Mouse (Mus musculus) midbrain, embryonic 13.5 days (tissue): ENCODE results near the gene Asgr1. TPM values are rescaled to one million over a fixed set of nuclear protein-coding genes. Genes with fewer than 3 reads are reported as not detected.

Source experiments
- ATAC-seq: fragments of 200-750 bp; cut with Nextera tagmentation; 2 replicates; pipeline ENCODE4 v1.8.0; 2017; ENCODE audit warnings: mild to moderate bottlenecking, moderate TSS enrichment, moderate library complexity
- H3K27ac ChIP-seq: fragments of 300-500 bp; sonication (generic); 2 replicates; pipeline ENCODE4 v1.5.1; 2015; ENCODE audit warnings: inconsistent platforms, mild to moderate bottlenecking, moderate library complexity
- H3K27me3 ChIP-seq: fragments of 300-500 bp; sonication (generic); 2 replicates; pipeline ENCODE4 v1.6.1; 2015; ENCODE audit warnings: mild to moderate bottlenecking, inconsistent platforms
- H3K36me3 ChIP-seq: fragments of 300-500 bp; sonication (generic); 2 replicates; pipeline ENCODE4 v1.6.1; 2015; ENCODE audit warnings: mild to moderate bottlenecking, inconsistent platforms
- H3K4me1 ChIP-seq: fragments of 300-500 bp; sonication (generic); replicated peaks from 2 replicates; pipeline ENCODE4 v1.6.1; 2015; ENCODE audit warnings: inconsistent platforms
- H3K4me2 ChIP-seq: fragments of 300-500 bp; sonication (generic); replicated peaks from 2 replicates; pipeline ENCODE4 v1.6.1; 2015; ENCODE audit warnings: moderate library complexity, mild to moderate bottlenecking, inconsistent platforms
- H3K4me3 ChIP-seq: fragments of 300-500 bp; sonication (generic); replicated peaks from 2 replicates; pipeline ENCODE4 v1.5.1; 2015; ENCODE audit warnings: mild to moderate bottlenecking, inconsistent platforms
- H3K9ac ChIP-seq: fragments of 300-500 bp; sonication (generic); replicated peaks from 2 replicates; pipeline ENCODE4 v1.6.1; 2015; ENCODE audit warnings: mild to moderate bottlenecking, inconsistent platforms
- H3K9me3 ChIP-seq: fragments of 300-500 bp; sonication (generic); 2 replicates; pipeline ENCODE4 v1.6.1; 2016; ENCODE audit warnings: mild to moderate bottlenecking, inconsistent platforms
- WGBS: fragments of 180-500 bp; shearing (Covaris S2); methylation state at CpG from one replicate; pipeline ENCODE4 v1.1.7; 2015; 5-methylcytosine and 5-hydroxymethylcytosine counted together
- polyA plus RNA-seq: library from polyadenylated mRNA; unstranded; fragments of >200 nt; fragmentation: Nextera tagmentation; extraction: Ambion mirVana; gene quantifications from 2 replicates; pipeline ENCODE4 v1.2.1, GENCODE M21; 2015

The Asgr1 gene
- polyA plus RNA-seq, 1 experiment from 2014 or later: 0.97 TPM

- 29% methylated on average over 7 of the region's 7 CpGs for WGBS
- peaks cover 13% of the 10 kb centered on the region for H3K36me3 ChIP-seq
Measured at GRCm38 (mm10) chr11:70017199-70017767, 36.6 kb upstream of the Asgr1 start.

DNA sequence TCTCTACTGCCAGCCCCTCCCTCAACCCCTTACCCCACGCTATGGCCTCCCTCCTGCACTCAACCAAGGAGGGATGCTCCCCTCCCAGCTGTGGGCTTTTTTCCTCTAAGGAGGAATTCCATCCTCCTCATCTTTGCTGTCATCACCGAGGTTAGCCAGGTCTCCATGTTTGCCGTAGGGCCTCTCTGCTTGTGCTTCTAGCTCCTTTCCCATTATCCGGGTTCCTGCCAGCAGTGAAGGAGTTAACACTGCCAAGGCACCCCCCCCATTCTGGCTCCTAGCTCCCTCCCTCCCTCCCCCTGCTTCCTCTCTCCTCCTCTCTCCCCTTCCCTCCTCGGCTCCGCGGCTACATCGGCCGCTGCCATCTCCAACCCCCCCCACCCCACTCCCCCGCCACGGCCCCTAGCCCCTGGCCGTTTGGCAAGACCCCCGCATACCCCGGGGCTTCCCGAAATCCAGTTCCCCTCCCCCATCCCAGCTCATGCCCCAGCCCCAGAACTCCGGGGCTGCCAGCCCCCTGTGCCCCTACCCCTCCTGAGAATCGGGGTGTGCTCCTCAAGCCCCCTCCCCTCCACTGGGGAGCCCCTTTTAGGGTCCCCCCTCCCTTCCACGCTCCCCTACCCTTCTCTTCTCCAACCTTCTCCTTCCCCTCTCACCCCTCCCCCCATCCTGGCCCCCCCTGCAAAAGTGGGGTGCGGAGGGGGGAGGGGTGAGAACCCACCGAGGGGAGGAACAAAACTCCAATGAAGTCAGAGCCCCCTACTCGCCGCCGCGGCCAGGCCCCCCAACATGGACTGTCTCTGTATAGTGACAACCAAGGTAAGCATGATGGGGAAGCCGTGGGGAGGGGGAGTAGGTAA is 35.5 kb upstream of the Asgr1 start:
- no peaks in the 10 kb centered on the region for H3K27me3 ChIP-seq
- under 1% methylated on average over 25 of the region's 25 CpGs for WGBS
- H3K36me3 ChIP-seq: peaks cover 3% of the 10 kb centered on the region
- no peaks in the 10 kb centered on the region for H3K9me3 ChIP-seq
- peak overlapping the region; percentile 78 for H3K4me3 ChIP-seq
- no peak for ATAC-seq
- H3K4me2 ChIP-seq: peak overlapping the region; percentile 91
- peak overlapping the region; percentile 92 for H3K9ac ChIP-seq
- H3K4me1 ChIP-seq: peaks cover 71% of the 10 kb centered on the region
- peak overlapping the region; percentile 97 for H3K27ac ChIP-seq

More at GRCm38 (mm10) chr11:70017199-70017767, 36.6 kb upstream of the Asgr1 start:
- Histone ChIP-seq H3K4me3 (peak overlapping the region; percentile 78), H3K4me2 (peak overlapping the region; percentile 91), H3K9ac (peak overlapping the region; percentile 92), H3K4me1 (peaks cover 60% of the 10 kb centered on the region), H3K27me3 (no peaks in the 10 kb centered on the region), H3K27ac (peak overlapping the region; percentile 97), H3K9me3 (no peaks in the 10 kb centered on the region)
- no peak for ATAC-seq

GRCm38 (mm10) chr11:70019495-70020021 is 34.3 kb upstream of the Asgr1 start:
- H3K27me3 ChIP-seq: no peaks in the 10 kb centered on the region
- H3K4me1 ChIP-seq: peaks cover 76% of the 10 kb centered on the region
- no peak for ATAC-seq
- H3K9me3 ChIP-seq: no peaks in the 10 kb centered on the region
- H3K36me3 ChIP-seq: no peaks in the 10 kb centered on the region
- H3K4me2 ChIP-seq: peak overlapping the region; percentile 91
- 9% methylated on average over 2 of the region's 2 CpGs for WGBS
- H3K27ac ChIP-seq: peak overlapping the region; percentile 97
- H3K4me3 ChIP-seq: peak overlapping the region; percentile 78
- peak overlapping the region; percentile 92 for H3K9ac ChIP-seq

- H3K9ac ChIP-seq: peak overlapping the region; percentile 92
- H3K36me3 ChIP-seq: no peaks in the 10 kb centered on the region
- peaks cover 77% of the 10 kb centered on the region for H3K4me1 ChIP-seq
- no peaks in the 10 kb centered on the region for H3K9me3 ChIP-seq
- ATAC-seq: no peak
- H3K4me3 ChIP-seq: peak overlapping the region; percentile 78
- H3K27ac ChIP-seq: peak overlapping the region; percentile 97
- 15% methylated on average over 8 of the region's 8 CpGs for WGBS
- H3K4me2 ChIP-seq: peak overlapping the region; percentile 91
- H3K27me3 ChIP-seq: no peaks in the 10 kb centered on the region
Measured at GRCm38 (mm10) chr11:70020022-70020631, 33.8 kb upstream of the Asgr1 start.

GRCm38 (mm10) chr11:70020731-70021263 is 33.1 kb upstream of the Asgr1 start:
- Histone ChIP-seq H3K27ac (peak overlapping the region; percentile 97), H3K36me3 (no peaks in the 10 kb centered on the region), H3K27me3 (no peaks in the 10 kb centered on the region), H3K4me2 (peak overlapping the region; percentile 91), H3K9me3 (no peaks in the 10 kb centered on the region), H3K9ac (peak overlapping the region; percentile 92), H3K4me1 (peaks cover 78% of the 10 kb centered on the region), H3K4me3 (peak overlapping the region; percentile 78)
- ATAC-seq: peak; percentile 85
- WGBS: 0% methylated on average over 8 of the region's 8 CpGs

GRCm38 (mm10) chr11:70021264-70022132 is 32.4 kb upstream of the Asgr1 start:
- ATAC-seq: peak; percentile 58
- Histone ChIP-seq H3K36me3 (no peaks in the 10 kb centered on the region), H3K27me3 (no peaks in the 10 kb centered on the region), H3K27ac (peak overlapping the region; percentile 97), H3K4me2 (peak overlapping the region; percentile 91), H3K4me1 (peaks cover 85% of the 10 kb centered on the region), H3K9ac (peak overlapping the region; percentile 92), H3K4me3 (peak overlapping the region; percentile 78), H3K9me3 (no peaks in the 10 kb centered on the region)
- WGBS: under 1% methylated on average over 40 of the region's 40 CpGs

- peak overlapping the region; percentile 69 for H3K27ac ChIP-seq
- no peaks in the 10 kb centered on the region for H3K27me3 ChIP-seq
- peak overlapping the region; percentile 40 for H3K4me3 ChIP-seq
- WGBS: 6% methylated on average over 19 of the region's 29 CpGs
- peaks cover 89% of the 10 kb centered on the region for H3K4me1 ChIP-seq
- H3K4me2 ChIP-seq: peak overlapping the region; percentile 59
- H3K36me3 ChIP-seq: no peaks in the 10 kb centered on the region
- H3K9ac ChIP-seq: peak overlapping the region; percentile 52
- no peak for ATAC-seq
- no peaks in the 10 kb centered on the region for H3K9me3 ChIP-seq
Measured at GRCm38 (mm10) chr11:70023481-70024150, 30.3 kb upstream of the Asgr1 start.

- H3K4me3 ChIP-seq: peak overlapping the region; percentile 40
- H3K36me3 ChIP-seq: no peaks in the 10 kb centered on the region
- WGBS: 11% methylated on average over 6 of the region's 6 CpGs
- peak overlapping the region; percentile 69 for H3K27ac ChIP-seq
- no peaks in the 10 kb centered on the region for H3K27me3 ChIP-seq
- peak overlapping the region; percentile 52 for H3K9ac ChIP-seq
- H3K4me2 ChIP-seq: peak overlapping the region; percentile 59
- H3K4me1 ChIP-seq: peaks cover 88% of the 10 kb centered on the region
- H3K9me3 ChIP-seq: no peaks in the 10 kb centered on the region
- ATAC-seq: no peak
Measured at GRCm38 (mm10) chr11:70024151-70024514, 29.8 kb upstream of the Asgr1 start.

DNA sequence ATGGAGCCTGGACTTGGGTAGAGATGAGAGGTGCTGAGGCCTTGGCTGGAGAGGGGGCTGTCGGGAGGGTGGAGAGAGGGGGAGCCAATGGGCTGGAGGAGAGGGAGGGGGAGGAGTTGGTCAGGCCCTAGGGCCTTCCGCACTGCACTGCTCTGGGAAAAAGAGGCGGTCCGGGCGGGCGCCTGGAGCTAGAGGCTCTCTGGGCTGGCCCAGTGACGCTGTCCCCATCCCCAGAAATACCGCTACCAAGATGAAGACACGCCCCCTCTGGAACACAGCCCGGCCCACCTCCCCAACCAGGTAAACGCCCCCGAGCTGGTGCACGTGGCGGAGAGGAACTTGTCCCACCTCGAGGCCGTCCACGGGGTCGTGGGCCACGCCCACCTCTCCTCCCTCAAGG is 27.2 kb upstream of the Asgr1 start:
- peaks cover 90% of the 10 kb centered on the region for H3K4me1 ChIP-seq
- H3K27ac ChIP-seq: peak overlapping the region; percentile 96
- ATAC-seq: no peak
- H3K36me3 ChIP-seq: peaks cover 13% of the 10 kb centered on the region
- H3K27me3 ChIP-seq: no peaks in the 10 kb centered on the region
- H3K4me2 ChIP-seq: peak overlapping the region; percentile 74
- peak overlapping the region; percentile 43 for H3K4me3 ChIP-seq
- under 1% methylated on average over 19 of the region's 19 CpGs for WGBS
- no peaks in the 10 kb centered on the region for H3K9me3 ChIP-seq
- H3K9ac ChIP-seq: peak overlapping the region; percentile 57

DNA sequence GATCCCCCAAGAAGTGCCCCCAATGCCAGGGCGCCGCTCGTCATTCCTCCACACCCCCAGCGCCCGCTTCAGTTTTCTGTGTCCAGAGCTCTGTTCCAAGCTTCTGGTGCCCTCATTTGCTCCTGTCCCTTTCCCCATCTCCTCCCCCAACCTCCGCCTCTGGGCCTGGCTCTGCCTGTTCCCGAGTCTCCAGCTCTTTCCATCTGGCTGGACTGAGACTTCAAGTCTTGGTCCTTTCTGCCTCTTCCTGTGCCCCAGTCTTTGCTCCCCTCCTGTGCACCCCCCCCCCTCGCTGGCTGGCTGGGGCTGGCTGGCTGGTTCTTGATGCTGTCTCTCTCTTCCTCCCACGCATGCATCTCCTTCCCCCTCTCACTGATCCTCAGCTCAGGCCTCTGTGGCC is 26.5 kb upstream of the Asgr1 start:
- Histone ChIP-seq H3K9ac (peak overlapping the region; percentile 57), H3K27me3 (no peaks in the 10 kb centered on the region), H3K4me3 (peak overlapping the region; percentile 43), H3K27ac (peak overlapping the region; percentile 96), H3K36me3 (peaks cover 20% of the 10 kb centered on the region), H3K4me2 (peak overlapping the region; percentile 74), H3K4me1 (peaks cover 85% of the 10 kb centered on the region), H3K9me3 (no peaks in the 10 kb centered on the region)
- ATAC-seq: no peak
- WGBS: 27% methylated on average over 9 of the region's 9 CpGs
